Mouse (Mus musculus): ENCODE results near the gene Ccdc81. TPM values are rescaled to one million over a fixed set of nuclear protein-coding genes. Genes with fewer than 3 reads are reported as not detected.
A peak's percentile ranks its signal among the peaks of the same experiment; 100 is the strongest.

Gene Ccdc81
- not detected in 2 replicates for total RNA-seq (2017)

GRCm38 (mm10) chr7:89903442-89904343, at the start of gene Ccdc81:
Gene Ccdc81, minus strand, starts transcription at chr7:89903629.
- ATAC-seq (replicated peaks in 1 of 2; ENCODE audit: insufficient read depth in 1 of 2, low FRiP score in 2 of 2, low TSS enrichment in 1 of 2, low read depth in 1 of 2, poor library complexity in 2 of 2, severe bottlenecking in 2 of 2): peak; percentile 61 to 76; a peak in 3 of 4 replicates

- no peak for ATAC-seq (replicated peaks in 1 of 2; ENCODE audit: insufficient read depth in 1 of 2, low FRiP score in 2 of 2, low TSS enrichment in 1 of 2, low read depth in 1 of 2, poor library complexity in 2 of 2, severe bottlenecking in 2 of 2)
Observed at GRCm38 (mm10) chr7:89949403-89949802, 46.0 kb upstream of the Ccdc81 start.

GRCm38 (mm10) chr7:89948026-89948425, 44.6 kb upstream of the Ccdc81 start:
- no peak for ATAC-seq (replicated peaks in 1 of 2; ENCODE audit: insufficient read depth in 1 of 2, low FRiP score in 2 of 2, low TSS enrichment in 1 of 2, low read depth in 1 of 2, poor library complexity in 2 of 2, severe bottlenecking in 2 of 2)

- peak; percentile 99 to 100 for ATAC-seq (replicated peaks in 1 of 2; ENCODE audit: insufficient read depth in 1 of 2, low FRiP score in 2 of 2, low TSS enrichment in 1 of 2, low read depth in 1 of 2, poor library complexity in 2 of 2, severe bottlenecking in 2 of 2)
Observed at GRCm38 (mm10) chr7:89940571-89941463, 37.4 kb upstream of the Ccdc81 start, which contains the start of gene Hikeshi. Gene Hikeshi, minus strand, starts transcription at chr7:89941204.

- no peak for ATAC-seq (replicated peaks in 1 of 2; ENCODE audit: insufficient read depth in 1 of 2, low FRiP score in 2 of 2, low TSS enrichment in 1 of 2, low read depth in 1 of 2, poor library complexity in 2 of 2, severe bottlenecking in 2 of 2)
Observed at GRCm38 (mm10) chr7:89939497-89940353, 36.3 kb upstream of the Ccdc81 start.

- no peak for ATAC-seq (replicated peaks in 1 of 2; ENCODE audit: insufficient read depth in 1 of 2, low FRiP score in 2 of 2, low TSS enrichment in 1 of 2, low read depth in 1 of 2, poor library complexity in 2 of 2, severe bottlenecking in 2 of 2)
Observed at GRCm38 (mm10) chr7:89923441-89924180, 20.2 kb upstream of the Ccdc81 start.

GRCm38 (mm10) chr7:89917776-89918175, 14.3 kb upstream of the Ccdc81 start:
- no peak for ATAC-seq (replicated peaks in 1 of 2; ENCODE audit: insufficient read depth in 1 of 2, low FRiP score in 2 of 2, low TSS enrichment in 1 of 2, low read depth in 1 of 2, poor library complexity in 2 of 2, severe bottlenecking in 2 of 2)

- ATAC-seq (replicated peaks in 1 of 2; ENCODE audit: insufficient read depth in 1 of 2, low FRiP score in 2 of 2, low TSS enrichment in 1 of 2, low read depth in 1 of 2, poor library complexity in 2 of 2, severe bottlenecking in 2 of 2): no peak
Observed at GRCm38 (mm10) chr7:89916711-89917110, 13.3 kb upstream of the Ccdc81 start.

- ATAC-seq (replicated peaks in 1 of 2; ENCODE audit: insufficient read depth in 1 of 2, low FRiP score in 2 of 2, low TSS enrichment in 1 of 2, low read depth in 1 of 2, poor library complexity in 2 of 2, severe bottlenecking in 2 of 2): no peak
Observed at GRCm38 (mm10) chr7:89913432-89914158, 10.2 kb upstream of the Ccdc81 start.

- no peak for ATAC-seq (replicated peaks in 1 of 2; ENCODE audit: insufficient read depth in 1 of 2, low FRiP score in 2 of 2, low TSS enrichment in 1 of 2, low read depth in 1 of 2, poor library complexity in 2 of 2, severe bottlenecking in 2 of 2)
Observed at GRCm38 (mm10) chr7:89912356-89912755, 8.9 kb upstream of the Ccdc81 start.

GRCm38 (mm10) chr7:89909711-89910110, 6.3 kb upstream of the Ccdc81 start:
- ATAC-seq (replicated peaks in 1 of 2; ENCODE audit: insufficient read depth in 1 of 2, low FRiP score in 2 of 2, low TSS enrichment in 1 of 2, low read depth in 1 of 2, poor library complexity in 2 of 2, severe bottlenecking in 2 of 2): no peak

- no peak for ATAC-seq (replicated peaks in 1 of 2; ENCODE audit: insufficient read depth in 1 of 2, low FRiP score in 2 of 2, low TSS enrichment in 1 of 2, low read depth in 1 of 2, poor library complexity in 2 of 2, severe bottlenecking in 2 of 2)
Observed at GRCm38 (mm10) chr7:89908899-89909621, 5.6 kb upstream of the Ccdc81 start.

GRCm38 (mm10) chr7:89908421-89908820, 5.0 kb upstream of the Ccdc81 start:
- ATAC-seq (replicated peaks in 1 of 2; ENCODE audit: insufficient read depth in 1 of 2, low FRiP score in 2 of 2, low TSS enrichment in 1 of 2, low read depth in 1 of 2, poor library complexity in 2 of 2, severe bottlenecking in 2 of 2): no peak

- peak; percentile 76 to 84 for ATAC-seq (replicated peaks in 1 of 2; ENCODE audit: insufficient read depth in 1 of 2, low FRiP score in 2 of 2, low TSS enrichment in 1 of 2, low read depth in 1 of 2, poor library complexity in 2 of 2, severe bottlenecking in 2 of 2)
Observed at GRCm38 (mm10) chr7:89907950-89908349, 4.5 kb upstream of the Ccdc81 start.

GRCm38 (mm10) chr7:89903007-89903406, 422 bp downstream of the Ccdc81 start:
- ATAC-seq (replicated peaks in 1 of 2; ENCODE audit: insufficient read depth in 1 of 2, low FRiP score in 2 of 2, low TSS enrichment in 1 of 2, low read depth in 1 of 2, poor library complexity in 2 of 2, severe bottlenecking in 2 of 2): no peak
